Mouse (Mus musculus) cortical plate, adult 2 months (tissue): ENCODE measurements around the gene Ptgis.

ENCODE experiments used
- CTCF ChIP-seq: fragments of 200-500 bp; IDR thresholded peaks from 2 replicates; pipeline ENCODE4 v1.5.1; 2011; ENCODE audit warnings: mild to moderate bottlenecking, control low read depth, low read length; ENCODE audit not compliant: insufficient read depth; ENCODE audit errors: extremely low read depth
- POLR2A ChIP-seq: fragments of 200-500 bp; IDR thresholded peaks from 2 replicates; pipeline ENCODE4 v1.6.1; 2011; ENCODE audit warnings: mild to moderate bottlenecking, low read length, control low read depth; ENCODE audit not compliant: insufficient read depth; ENCODE audit errors: extremely low read depth

GRCm38 (mm10) chr2:167239262-167239661, 1.1 kb downstream of the Ptgis start:
- TF ChIP-seq CTCF, result no peak
- TF ChIP-seq POLR2A, result no peak
